Mouse (Mus musculus) CH12.LX (cell line): ENCODE results near the gene Shisa7.

ENCODE experiments used
- CHD2 ChIP-seq: IDR thresholded peaks from 2 replicates; pipeline ENCODE4 v1.6.1; 2011; ENCODE audit warnings: low read length, improper control_type of control experiment
- CTCF ChIP-seq, 2 experiments: IDR thresholded peaks in 1 of 2; conservative IDR thresholded peaks in 1 of 2; 2 replicates each; pipeline ENCODE4 v1.5.1; 2011 to 2012; ENCODE audit warnings: low read depth in 2 of 2, low read length in 2 of 2, improper control_type of control experiment in 1 of 2, inconsistent platforms in 1 of 2, mild to moderate bottlenecking in 1 of 2, moderate library complexity in 1 of 2
- E2F4 ChIP-seq: IDR thresholded peaks from 2 replicates; pipeline ENCODE4 v1.6.1; 2011; ENCODE audit warnings: low read depth, low read length, improper control_type of control experiment; ENCODE audit not compliant: insufficient replicate concordance
- MAX ChIP-seq: IDR thresholded peaks from 2 replicates; pipeline ENCODE4 v1.6.1; 2011; ENCODE audit warnings: low read length, improper control_type of control experiment
- MAZ ChIP-seq: IDR thresholded peaks from 2 replicates; pipeline ENCODE4 v1.6.1; 2012; ENCODE audit warnings: low read depth, mild to moderate bottlenecking, inconsistent platforms, low read length, improper control_type of control experiment, moderate library complexity
- POLR2A ChIP-seq: IDR thresholded peaks from 2 replicates; pipeline ENCODE4 v1.6.1; 2011; ENCODE audit warnings: low read depth, mild to moderate bottlenecking, improper control_type of control experiment, low read length
- SIN3A ChIP-seq: IDR thresholded peaks from 2 replicates; pipeline ENCODE4 v1.6.1; 2012; ENCODE audit warnings: low read length, improper control_type of control experiment, inconsistent platforms
- USF2 ChIP-seq: conservative IDR thresholded peaks from 2 replicates; pipeline ENCODE4 v1.6.1; 2011; ENCODE audit warnings: low read depth, low read length, improper control_type of control experiment
- ZKSCAN1 ChIP-seq: IDR thresholded peaks from 2 replicates; pipeline ENCODE4 v1.6.1; 2012; ENCODE audit warnings: low read depth, inconsistent platforms, low read length, improper control_type of control experiment, borderline replicate concordance

GRCm38 (mm10) chr7:4783667-4784268 is 60.7 kb downstream of the Shisa7 start:
- no peak for TF ChIP-seq CTCF (conservative IDR thresholded peaks at IDR 0.05 in 1 of 2, IDR thresholded peaks at IDR 0.05 in 1 of 2; ENCODE audit: low read depth in 2 of 2, low read length in 2 of 2)
- TF ChIP-seq POLR2A = no peak
- TF ChIP-seq E2F4 = no peak
- TF ChIP-seq USF2 = no peak
- TF ChIP-seq ZKSCAN1 = no peak
- TF ChIP-seq CHD2 = no peak
- TF ChIP-seq MAX = no peak
- no peak for TF ChIP-seq MAZ
- TF ChIP-seq SIN3A = no peak
